Mouse (Mus musculus): ENCODE measurements around the gene Atp8b2. TPM values are rescaled to one million over a fixed set of nuclear protein-coding genes. Genes with fewer than 3 reads are reported as not detected.

The Atp8b2 gene
- polyA plus RNA-seq, 2 experiments = 20.5 to 88.4 TPM

- no peaks in the 10 kb centered on the region for H3K9me3 ChIP-seq (ENCODE audit: control insufficient read depth, low read length)
- H3K9ac ChIP-seq (ENCODE audit: low read depth, low read length, severe bottlenecking) = peak within 1 kb of the TSS; percentile 78
- peak; percentile 94 for DNase-seq (ENCODE audit: low spot score)
- H3K4me3 ChIP-seq (replicated peaks; ENCODE audit: low read length) = peak within 1 kb of the TSS; percentile 79
- peak within 1 kb of the TSS; percentile 82 for H3K4me2 ChIP-seq (replicated peaks; ENCODE audit: low read depth, low read length, severe bottlenecking)
- 0 out of 2 replicates have a peak, but pooled peaks have one; percentile 8 for TF ChIP-seq POLR2A (IDR thresholded peaks at IDR 0.05; ENCODE audit: borderline replicate concordance, extremely low read depth, insufficient read depth, insufficient read length)
- peaks cover 12% of the 10 kb centered on the region for H3K4me1 ChIP-seq (ENCODE audit: control insufficient read depth, insufficient read depth, low read length)
- ATAC-seq (ENCODE audit: low FRiP score, low read depth) = peak; percentile 92
- peak within 1 kb of the TSS; percentile 94 for H3K27ac ChIP-seq (replicated peaks; ENCODE audit: low read depth, low read length)
- WGBS = under 1% methylated on average over 26 of the region's 26 CpGs
- H3K36me3 ChIP-seq (ENCODE audit: control insufficient read depth, insufficient read depth, low read length) = peaks cover 62% of the 10 kb centered on the region
- H3K27me3 ChIP-seq (ENCODE audit: control insufficient read depth, insufficient read depth, low read length) = no peaks in the 10 kb centered on the region
Observed at GRCm38 (mm10) chr3:89998612-89999054, 35.3 kb upstream of the Atp8b2 start, which contains the start of gene Hax1. TSS of gene Hax1 (minus strand) at chr3:89998780.

- DNase-seq (ENCODE audit: low spot score) (no peak), ATAC-seq (ENCODE audit: low FRiP score, low read depth) (no peak; the same call in 1 of the 2 replicates)
- 0 out of 2 replicates have a peak, but pooled peaks have one; percentile 5 for TF ChIP-seq POLR2A (IDR thresholded peaks at IDR 0.05; ENCODE audit: borderline replicate concordance, extremely low read depth, insufficient read depth, insufficient read length)
- H3K36me3 ChIP-seq (ENCODE audit: control insufficient read depth, insufficient read depth, low read length) = peaks cover 56% of the 10 kb centered on the region
- peak overlapping the region; percentile 82 for H3K4me2 ChIP-seq (replicated peaks; ENCODE audit: low read depth, low read length, severe bottlenecking)
- peak overlapping the region; percentile 94 for H3K27ac ChIP-seq (replicated peaks; ENCODE audit: low read depth, low read length)
- peak overlapping the region; percentile 78 for H3K9ac ChIP-seq (ENCODE audit: low read depth, low read length, severe bottlenecking)
- peak overlapping the region; percentile 79 for H3K4me3 ChIP-seq (replicated peaks; ENCODE audit: low read length)
- H3K27me3 ChIP-seq (ENCODE audit: control insufficient read depth, insufficient read depth, low read length) = no peaks in the 10 kb centered on the region
- H3K4me1 ChIP-seq (ENCODE audit: control insufficient read depth, insufficient read depth, low read length) = peaks cover 12% of the 10 kb centered on the region
- H3K9me3 ChIP-seq (ENCODE audit: control insufficient read depth, low read length) = no peaks in the 10 kb centered on the region
- 3% methylated on average over 20 of the region's 23 CpGs for WGBS
Observed at GRCm38 (mm10) chr3:89997791-89998495, 34.6 kb upstream of the Atp8b2 start.

GRCm38 (mm10) chr3:89994807-89995515 lies 31.7 kb upstream of the Atp8b2 start:
- Histone ChIP-seq H3K4me3 (replicated peaks; ENCODE audit: low read length) (no peak overlapping the region), H3K36me3 (ENCODE audit: control insufficient read depth, insufficient read depth, low read length) (peaks cover 29% of the 10 kb centered on the region), H3K9ac (ENCODE audit: low read depth, low read length, severe bottlenecking) (no peak overlapping the region), H3K4me2 (replicated peaks; ENCODE audit: low read depth, low read length, severe bottlenecking) (no peak overlapping the region), H3K27ac (replicated peaks; ENCODE audit: low read depth, low read length) (no peak overlapping the region), H3K4me1 (ENCODE audit: control insufficient read depth, insufficient read depth, low read length) (peaks cover 11% of the 10 kb centered on the region), H3K27me3 (ENCODE audit: control insufficient read depth, insufficient read depth, low read length) (no peaks in the 10 kb centered on the region), H3K9me3 (ENCODE audit: control insufficient read depth, low read length) (no peaks in the 10 kb centered on the region)
- TF ChIP-seq POLR2A (IDR thresholded peaks at IDR 0.05; ENCODE audit: borderline replicate concordance, extremely low read depth, insufficient read depth, insufficient read length) = no peak
- ATAC-seq (ENCODE audit: low FRiP score, low read depth) = no peak
- no peak for DNase-seq (ENCODE audit: low spot score)
- WGBS = 91% methylated on average over 5 of the region's 5 CpGs

GRCm38 (mm10) chr3:89987822-89988221 lies 24.5 kb upstream of the Atp8b2 start:
- Histone ChIP-seq H3K36me3 (ENCODE audit: control insufficient read depth, insufficient read depth, low read length) (0 out of 2 replicates have a peak, but pooled peaks cover 3% of the 10 kb centered on the region), H3K4me2 (replicated peaks; ENCODE audit: low read depth, low read length, severe bottlenecking) (no peak overlapping the region), H3K27ac (replicated peaks; ENCODE audit: low read depth, low read length) (no peak overlapping the region), H3K27me3 (ENCODE audit: control insufficient read depth, insufficient read depth, low read length) (no peaks in the 10 kb centered on the region), H3K4me3 (replicated peaks; ENCODE audit: low read length) (no peak overlapping the region), H3K4me1 (ENCODE audit: control insufficient read depth, insufficient read depth, low read length) (no peaks in the 10 kb centered on the region), H3K9ac (ENCODE audit: low read depth, low read length, severe bottlenecking) (no peak overlapping the region), H3K9me3 (ENCODE audit: control insufficient read depth, low read length) (no peaks in the 10 kb centered on the region)
- ATAC-seq (ENCODE audit: low FRiP score, low read depth) (no peak), DNase-seq (ENCODE audit: low spot score) (no peak)
- 87% methylated on average over 4 of the region's 4 CpGs for WGBS
- TF ChIP-seq POLR2A (IDR thresholded peaks at IDR 0.05; ENCODE audit: borderline replicate concordance, extremely low read depth, insufficient read depth, insufficient read length) = no peak

- Histone ChIP-seq H3K4me1 (ENCODE audit: control insufficient read depth, insufficient read depth, low read length) (no peaks in the 10 kb centered on the region), H3K9me3 (ENCODE audit: control insufficient read depth, low read length) (no peaks in the 10 kb centered on the region), H3K36me3 (ENCODE audit: control insufficient read depth, insufficient read depth, low read length) (0 out of 2 replicates have a peak, but pooled peaks cover 1% of the 10 kb centered on the region), H3K27ac (replicated peaks; ENCODE audit: low read depth, low read length) (no peak overlapping the region), H3K27me3 (ENCODE audit: control insufficient read depth, insufficient read depth, low read length) (no peaks in the 10 kb centered on the region), H3K4me3 (replicated peaks; ENCODE audit: low read length) (no peak overlapping the region), H3K4me2 (replicated peaks; ENCODE audit: low read depth, low read length, severe bottlenecking) (no peak overlapping the region), H3K9ac (ENCODE audit: low read depth, low read length, severe bottlenecking) (no peak overlapping the region)
- 60% methylated on average over 3 of the region's 3 CpGs for WGBS
- TF ChIP-seq POLR2A (IDR thresholded peaks at IDR 0.05; ENCODE audit: borderline replicate concordance, extremely low read depth, insufficient read depth, insufficient read length) = no peak
- ATAC-seq (ENCODE audit: low FRiP score, low read depth) (no peak), DNase-seq (ENCODE audit: low spot score) (no peak)
Observed at GRCm38 (mm10) chr3:89987211-89987610, 23.9 kb upstream of the Atp8b2 start.
